Mouse (Mus musculus): ENCODE results near the gene Casq1. TPM values are rescaled to one million over a fixed set of nuclear protein-coding genes. Genes with fewer than 3 reads are reported as not detected.

The Casq1 gene
- polyA plus RNA-seq, 1 experiment from 2014 or later, result 3.8 TPM

DNA sequence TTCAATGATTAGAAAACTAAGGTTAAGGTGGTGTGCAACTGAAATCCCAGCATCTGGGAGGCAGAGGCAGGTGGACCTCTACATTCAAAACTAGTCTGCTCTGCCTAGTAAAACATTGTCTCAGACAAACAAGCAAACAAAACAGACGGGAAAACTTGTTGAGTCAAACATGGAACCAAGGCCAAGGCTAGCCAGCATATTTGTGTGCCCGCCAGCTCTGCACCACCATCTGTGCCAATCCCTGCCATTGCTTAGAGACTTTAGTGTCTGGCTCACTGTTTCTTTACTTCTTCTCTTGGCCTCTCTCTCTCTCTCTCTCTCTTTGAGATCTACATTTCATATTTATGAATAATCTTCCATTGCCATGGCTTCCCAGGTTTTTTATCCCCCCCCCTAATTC lies 8.5 kb upstream of the Casq1 start:
- Histone ChIP-seq H3K36me3 (no peaks in the 10 kb centered on the region), H3K9me3 (replicated peaks) (no peaks in the 10 kb centered on the region), H3K4me3 (replicated peaks) (no peak overlapping the region), H3K27ac (replicated peaks) (no peak overlapping the region), H3K27me3 (replicated peaks) (no peaks in the 10 kb centered on the region), H3K9ac (replicated peaks) (no peak overlapping the region), H3K4me2 (no peak overlapping the region), H3K4me1 (no peaks in the 10 kb centered on the region)
- ATAC-seq (ENCODE audit: low FRiP score), result no peak
- WGBS, result 82% methylated on average over 2 of the region's 2 CpGs

DNA sequence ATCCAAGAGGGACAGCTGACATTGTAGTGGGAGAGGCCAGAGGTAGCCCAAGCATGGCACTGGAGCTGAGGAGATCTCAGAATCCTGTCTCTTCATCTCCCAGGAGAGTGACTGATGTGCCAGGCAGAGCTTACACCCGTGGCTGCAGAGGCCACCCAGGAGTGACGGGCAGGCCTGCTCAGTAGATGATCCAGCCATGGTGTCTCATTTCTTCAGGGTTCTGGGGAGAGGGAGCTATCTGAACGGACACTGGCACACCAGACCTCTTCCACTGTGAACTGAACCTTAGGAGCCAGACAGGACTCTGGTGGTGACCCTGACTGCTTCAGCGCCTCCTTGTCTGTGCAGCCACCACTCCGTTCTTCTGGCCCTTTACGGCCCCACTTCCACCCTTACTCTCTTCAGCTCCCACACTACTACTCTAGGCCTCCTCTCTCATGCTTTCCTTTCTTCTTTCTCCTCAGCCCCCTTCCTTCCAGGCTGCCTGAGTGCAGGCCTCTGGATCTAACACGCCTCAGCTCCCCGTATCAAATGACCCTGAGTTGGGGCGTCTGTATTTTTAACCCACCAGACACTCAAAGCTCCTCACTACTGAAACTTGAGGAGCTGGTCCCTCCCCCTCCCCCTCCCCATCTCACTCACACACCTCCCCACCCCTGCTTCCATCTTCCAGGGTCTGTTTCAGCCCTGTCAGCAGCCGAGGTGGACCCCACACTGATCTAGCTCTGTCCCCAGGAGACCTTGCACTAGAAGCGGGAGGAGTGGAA lies 1.8 kb upstream of the Casq1 start:
- no peaks in the 10 kb centered on the region for H3K36me3 ChIP-seq
- H3K27me3 ChIP-seq (replicated peaks), result no peaks in the 10 kb centered on the region
- H3K4me3 ChIP-seq (replicated peaks), result no peak overlapping the region
- WGBS, result 55% methylated on average over 11 of the region's 11 CpGs
- H3K9ac ChIP-seq (replicated peaks), result no peak overlapping the region
- no peak overlapping the region for H3K4me2 ChIP-seq
- H3K9me3 ChIP-seq (replicated peaks), result no peaks in the 10 kb centered on the region
- H3K4me1 ChIP-seq, result peaks cover 38% of the 10 kb centered on the region
- no peak for ATAC-seq (ENCODE audit: low FRiP score)
- peak overlapping the region; percentile 76; the same call in 1 of the 2 replicates for H3K27ac ChIP-seq (replicated peaks)

DNA sequence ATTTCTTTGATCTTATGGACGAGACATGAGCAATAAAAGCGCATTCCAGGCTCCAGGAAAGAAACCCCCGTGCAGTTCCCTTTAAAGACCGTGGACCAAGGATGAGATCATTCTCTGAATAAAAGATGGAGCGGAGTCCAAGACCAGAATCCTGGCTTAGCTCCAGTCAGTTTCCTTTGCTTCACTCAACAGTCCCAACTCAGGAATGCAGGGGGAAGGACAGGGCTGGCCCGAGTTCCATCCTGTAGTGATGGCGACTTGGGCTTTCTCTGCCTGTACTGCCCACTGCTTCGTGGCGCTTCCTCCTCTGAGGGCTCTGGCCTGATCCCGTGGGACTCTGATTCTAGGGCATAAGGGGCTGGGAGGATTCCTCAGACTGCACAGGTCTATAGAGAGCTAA lies 746 bp upstream of the Casq1 start:
- Histone ChIP-seq H3K9ac (replicated peaks) (no peak overlapping the region), H3K27me3 (replicated peaks) (no peaks in the 10 kb centered on the region), H3K36me3 (no peaks in the 10 kb centered on the region), H3K4me2 (no peak overlapping the region; the same call in 1 of the 2 replicates), H3K9me3 (replicated peaks) (no peaks in the 10 kb centered on the region), H3K27ac (replicated peaks) (peak overlapping the region; percentile 76), H3K4me3 (replicated peaks) (no peak overlapping the region), H3K4me1 (peaks cover 38% of the 10 kb centered on the region)
- 42% methylated on average over 10 of the region's 10 CpGs for WGBS
- peak; percentile 22; the same call in 1 of the 2 replicates for ATAC-seq (ENCODE audit: low FRiP score)

DNA sequence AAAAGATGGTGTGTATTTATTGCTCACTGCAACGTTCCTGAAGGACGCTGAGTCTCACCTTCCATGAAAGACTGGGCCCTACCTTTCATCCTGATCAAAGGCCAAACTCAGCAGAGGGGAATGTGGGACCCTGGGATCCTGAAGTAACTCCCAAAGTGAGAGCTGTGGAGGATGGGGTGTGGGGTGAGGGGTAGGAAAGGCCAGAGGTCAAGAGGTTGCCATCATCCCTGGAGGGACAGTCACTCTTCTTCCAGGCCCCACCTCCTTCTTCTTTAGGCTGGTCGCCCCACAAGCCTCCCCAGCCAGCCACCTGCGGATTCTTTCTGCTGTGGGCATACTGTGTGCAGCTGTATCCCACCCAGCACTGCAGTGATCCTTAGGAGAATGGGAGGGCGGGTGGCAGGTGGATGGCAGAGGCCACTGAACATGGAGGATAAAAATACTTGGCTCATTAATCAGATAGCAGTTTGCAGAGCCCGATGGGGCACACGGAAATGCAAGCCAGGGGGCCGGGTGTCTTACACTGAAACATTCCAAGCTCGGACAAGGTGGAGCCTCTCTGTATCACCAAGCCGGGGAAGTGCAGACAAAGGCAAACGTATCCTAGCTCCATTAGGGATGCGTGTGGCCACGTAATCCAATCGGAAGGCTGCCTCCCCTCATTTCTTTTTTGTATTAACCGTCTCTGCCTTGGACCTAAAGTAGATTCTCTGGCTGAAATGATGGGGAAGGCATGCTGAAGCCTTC lies 1.3 kb downstream of the Casq1 start:
- Histone ChIP-seq H3K27ac (replicated peaks) (no peak overlapping the region), H3K36me3 (no peaks in the 10 kb centered on the region), H3K4me2 (no peak overlapping the region), H3K4me1 (peaks cover 54% of the 10 kb centered on the region), H3K27me3 (replicated peaks) (no peaks in the 10 kb centered on the region), H3K4me3 (replicated peaks) (no peak overlapping the region), H3K9ac (replicated peaks) (no peak overlapping the region), H3K9me3 (replicated peaks) (no peaks in the 10 kb centered on the region)
- 51% methylated on average over 15 of the region's 15 CpGs for WGBS
- no peak; the same call in 1 of the 2 replicates for ATAC-seq (ENCODE audit: low FRiP score)

DNA sequence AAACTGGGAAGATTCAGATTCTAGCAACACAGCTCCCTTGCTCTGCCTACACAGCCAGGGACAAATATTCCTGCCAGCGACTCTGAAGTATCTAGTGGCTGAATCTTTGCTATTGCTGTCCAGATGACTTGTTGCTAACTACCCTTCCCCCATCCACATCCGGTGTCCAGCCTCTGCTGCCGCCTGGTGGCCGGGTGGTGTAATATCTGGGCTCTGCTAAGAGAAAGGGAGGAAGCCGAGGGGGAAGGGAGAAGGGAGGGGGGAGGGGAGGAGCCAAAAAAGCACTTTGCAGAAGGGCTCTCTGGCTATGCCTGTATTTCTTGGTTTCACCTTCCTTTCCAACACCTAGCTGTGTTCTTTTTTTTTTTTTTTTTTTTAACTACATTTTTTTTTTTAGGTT lies 2.5 kb downstream of the Casq1 start:
- WGBS, result 0% methylated on average over 5 of the region's 5 CpGs
- Histone ChIP-seq H3K4me2 (peak overlapping the region; percentile 19), H3K4me3 (replicated peaks) (no peak overlapping the region), H3K9me3 (replicated peaks) (no peaks in the 10 kb centered on the region), H3K9ac (replicated peaks) (no peak overlapping the region), H3K4me1 (peaks cover 54% of the 10 kb centered on the region), H3K27ac (replicated peaks) (peak overlapping the region; percentile 66), H3K27me3 (replicated peaks) (no peaks in the 10 kb centered on the region), H3K36me3 (no peaks in the 10 kb centered on the region)
- peak; percentile 29 for ATAC-seq (ENCODE audit: low FRiP score)

DNA sequence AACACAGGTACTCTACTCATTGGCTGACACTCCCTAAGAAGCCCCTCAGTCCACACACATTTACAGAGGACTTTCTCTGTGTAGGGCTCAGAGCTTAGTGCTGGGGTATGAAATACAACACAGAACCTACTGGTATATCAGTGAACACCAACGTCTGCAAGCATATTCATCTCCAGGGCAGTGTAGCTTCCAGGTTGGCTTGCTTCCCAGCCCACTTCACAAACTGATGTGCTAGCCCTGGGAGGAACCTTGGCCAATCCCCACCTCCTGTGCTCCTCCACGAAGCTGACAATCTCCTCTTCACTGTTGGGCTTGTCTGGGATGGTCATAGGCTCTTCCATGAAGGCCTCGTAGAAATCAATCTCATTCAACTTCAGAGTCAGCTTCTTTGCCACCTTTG lies 4.9 kb downstream of the Casq1 start:
- Histone ChIP-seq H3K9ac (replicated peaks) (no peak overlapping the region), H3K4me1 (peaks cover 32% of the 10 kb centered on the region), H3K36me3 (no peaks in the 10 kb centered on the region), H3K9me3 (replicated peaks) (no peaks in the 10 kb centered on the region), H3K27ac (replicated peaks) (peak overlapping the region; percentile 18; the same call in 1 of the 2 replicates), H3K27me3 (replicated peaks) (no peaks in the 10 kb centered on the region), H3K4me2 (no peak overlapping the region), H3K4me3 (replicated peaks) (no peak overlapping the region)
- WGBS, result 65% methylated on average over 3 of the region's 3 CpGs
- no peak for ATAC-seq (ENCODE audit: low FRiP score)

DNA sequence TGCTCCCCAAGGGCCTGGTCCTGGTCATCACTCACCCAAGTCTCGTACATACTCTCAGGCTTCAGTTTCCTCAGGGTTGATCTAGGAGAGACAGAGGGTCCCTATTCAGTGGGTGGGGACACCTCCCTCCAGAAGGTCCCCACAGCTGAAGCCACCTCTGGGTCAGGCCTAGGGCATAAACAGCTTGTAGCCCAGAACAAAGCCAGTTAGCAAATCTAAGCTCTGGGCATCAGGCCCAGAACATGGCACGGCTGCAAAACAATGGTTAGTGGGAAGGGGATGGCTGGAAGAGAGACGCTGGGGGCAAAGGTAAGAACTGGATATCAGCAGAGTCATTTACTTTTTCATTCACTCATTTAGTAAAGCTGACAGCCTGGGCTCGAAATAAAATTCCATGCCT lies 5.9 kb downstream of the Casq1 start:
- H3K9ac ChIP-seq (replicated peaks), result no peak overlapping the region
- H3K27ac ChIP-seq (replicated peaks), result no peak overlapping the region
- H3K27me3 ChIP-seq (replicated peaks), result no peaks in the 10 kb centered on the region
- H3K4me3 ChIP-seq (replicated peaks), result no peak overlapping the region
- no peak for ATAC-seq (ENCODE audit: low FRiP score)
- no peaks in the 10 kb centered on the region for H3K36me3 ChIP-seq
- H3K4me1 ChIP-seq, result peaks cover 24% of the 10 kb centered on the region
- WGBS, result 50% methylated on average over 4 of the region's 4 CpGs
- H3K9me3 ChIP-seq (replicated peaks), result no peaks in the 10 kb centered on the region
- no peak overlapping the region for H3K4me2 ChIP-seq

DNA sequence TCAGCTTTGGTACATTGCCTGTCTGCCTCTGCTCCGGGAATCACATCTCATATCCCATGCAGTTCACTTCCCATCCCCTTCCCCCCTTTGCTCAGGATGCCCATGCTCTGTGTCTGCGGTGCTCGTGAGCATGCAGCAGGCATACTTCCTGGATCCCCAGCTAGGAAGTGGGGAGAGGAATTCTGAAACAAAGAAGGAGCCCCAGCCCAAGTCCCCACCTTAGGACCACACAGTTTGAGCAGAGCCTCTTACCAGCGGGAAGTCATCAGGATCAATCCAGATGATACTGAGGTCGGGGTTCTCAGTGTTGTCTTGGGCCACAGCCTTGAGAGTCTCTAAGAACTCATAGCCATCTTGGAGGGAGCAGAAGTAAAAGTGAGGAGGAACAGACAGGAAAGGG lies 6.9 kb downstream of the Casq1 start:
- H3K27me3 ChIP-seq (replicated peaks), result no peaks in the 10 kb centered on the region
- no peaks in the 10 kb centered on the region for H3K36me3 ChIP-seq
- no peak overlapping the region for H3K4me3 ChIP-seq (replicated peaks)
- H3K4me2 ChIP-seq, result no peak overlapping the region
- WGBS, result 70% methylated on average over 5 of the region's 5 CpGs
- H3K27ac ChIP-seq (replicated peaks), result no peak overlapping the region
- no peak overlapping the region for H3K9ac ChIP-seq (replicated peaks)
- no peak for ATAC-seq (ENCODE audit: low FRiP score)
- H3K4me1 ChIP-seq, result peaks cover 20% of the 10 kb centered on the region
- H3K9me3 ChIP-seq (replicated peaks), result no peaks in the 10 kb centered on the region

DNA sequence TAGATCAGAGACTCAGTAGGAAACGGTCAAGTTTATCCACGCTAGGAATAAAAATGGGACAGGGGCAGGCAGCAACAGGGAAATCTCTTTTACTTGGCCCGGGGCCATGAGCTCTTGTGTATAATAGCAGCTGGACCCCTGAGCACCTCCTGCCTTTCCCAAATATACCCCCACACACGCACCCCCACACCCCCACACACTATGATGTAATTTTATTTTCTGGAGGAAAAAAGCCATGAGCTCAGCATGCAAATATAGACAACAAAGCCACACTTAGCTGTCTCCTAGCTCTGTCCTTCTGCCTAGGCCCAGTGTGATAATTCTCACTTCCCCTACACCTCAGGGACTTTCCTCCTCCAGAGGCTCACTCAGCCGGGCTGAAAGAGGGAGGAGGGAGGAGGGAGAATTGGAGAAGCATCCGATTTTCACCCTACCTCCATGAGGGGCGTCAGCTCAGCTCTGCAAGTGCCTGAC lies 12.5 kb downstream of the Casq1 start:
- Histone ChIP-seq H3K4me1 (peaks cover 46% of the 10 kb centered on the region), H3K9ac (replicated peaks) (peak overlapping the region; percentile 83)
- 16% methylated on average over 7 of the region's 7 CpGs for WGBS

DNA sequence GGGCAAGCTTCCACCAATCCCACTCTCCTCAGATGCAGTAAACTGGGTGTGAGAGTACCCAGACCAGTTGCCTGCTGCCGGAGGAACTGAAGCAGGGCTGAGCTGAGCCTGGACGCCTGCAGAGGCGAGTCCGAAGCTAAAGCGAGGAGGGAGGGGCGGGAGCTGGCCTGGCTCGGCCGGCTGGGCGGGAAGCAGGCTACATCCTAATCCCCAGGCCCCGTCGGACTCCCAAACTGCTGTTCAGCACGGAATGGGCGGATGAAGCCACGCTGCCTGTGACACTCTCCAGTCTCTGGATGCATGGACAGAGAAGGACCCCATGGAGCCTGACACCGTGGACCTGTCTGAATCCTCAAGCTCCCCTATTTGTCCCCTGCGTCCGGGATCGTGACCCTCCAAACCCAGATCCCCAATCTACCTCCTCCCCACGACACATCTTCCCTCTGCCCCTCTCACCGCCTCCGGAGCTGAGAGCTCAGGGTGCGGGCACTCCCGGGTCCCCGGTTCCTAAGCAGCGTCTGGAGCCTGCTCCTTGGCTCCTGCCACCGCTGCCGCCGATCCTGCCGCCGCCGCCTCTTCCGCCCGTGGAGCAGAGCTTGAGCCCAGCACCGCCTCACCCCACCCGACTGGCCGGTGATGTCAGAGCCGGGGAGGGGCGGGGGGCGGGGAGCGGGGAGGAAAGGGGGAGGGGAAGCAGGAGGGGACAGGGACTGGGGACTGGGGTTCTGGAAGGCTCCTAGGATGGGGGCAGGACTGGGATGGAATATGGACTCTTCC lies 13.3 kb downstream of the Casq1 start, which contains the start of gene Pea15a:
Gene Pea15a (minus strand): TSS at position 664 of the 777 bp plus-strand sequence.
- no peaks in the 10 kb centered on the region for H3K36me3 ChIP-seq
- H3K4me2 ChIP-seq, result peak within 1 kb of the TSS; percentile 76
- ATAC-seq (ENCODE audit: low FRiP score), result peak; percentile 84
- H3K27ac ChIP-seq (replicated peaks), result peak within 1 kb of the TSS; percentile 93
- H3K4me1 ChIP-seq, result peaks cover 55% of the 10 kb centered on the region
- H3K9ac ChIP-seq (replicated peaks), result peak within 1 kb of the TSS; percentile 83
- no peaks in the 10 kb centered on the region for H3K9me3 ChIP-seq (replicated peaks)
- WGBS, result 1% methylated on average over 36 of the region's 40 CpGs
- H3K4me3 ChIP-seq (replicated peaks), result peak within 1 kb of the TSS; percentile 80
- no peaks in the 10 kb centered on the region for H3K27me3 ChIP-seq (replicated peaks)

More for the DNA sequence above, 12.5 kb downstream of the Casq1 start:
- ATAC-seq (ENCODE audit: low FRiP score), result peak; percentile 9; the same call in 1 of the 2 replicates
- H3K27me3 ChIP-seq (replicated peaks), result no peaks in the 10 kb centered on the region
- peak overlapping the region; percentile 93 for H3K27ac ChIP-seq (replicated peaks)
- H3K36me3 ChIP-seq, result no peaks in the 10 kb centered on the region
- peak overlapping the region; percentile 80 for H3K4me3 ChIP-seq (replicated peaks)
- no peaks in the 10 kb centered on the region for H3K9me3 ChIP-seq (replicated peaks)
- H3K4me2 ChIP-seq, result peak overlapping the region; percentile 76

DNA sequence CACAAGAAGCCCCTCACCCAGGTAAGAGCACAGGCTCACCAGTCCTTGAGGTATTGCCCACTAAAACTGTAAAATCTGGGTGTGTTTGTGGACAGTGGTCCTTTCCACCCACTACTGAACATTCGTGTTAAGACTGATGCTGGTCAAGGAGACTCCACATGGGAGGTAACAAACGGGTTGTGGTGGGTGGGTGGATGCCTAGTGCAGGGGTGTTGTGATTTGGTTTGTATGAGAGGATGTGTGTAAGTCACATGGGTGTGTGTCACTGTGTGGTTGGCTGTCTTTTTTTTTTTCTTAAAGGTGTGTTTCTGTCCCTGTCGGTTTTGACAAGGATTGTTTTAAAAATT lies 14.0 kb downstream of the Casq1 start:
- H3K4me1 ChIP-seq, result peaks cover 61% of the 10 kb centered on the region
- no peaks in the 10 kb centered on the region for H3K9me3 ChIP-seq (replicated peaks)
- H3K4me3 ChIP-seq (replicated peaks), result peak overlapping the region; percentile 80
- H3K4me2 ChIP-seq, result peak overlapping the region; percentile 76
- H3K27ac ChIP-seq (replicated peaks), result peak overlapping the region; percentile 93
- peak overlapping the region; percentile 83 for H3K9ac ChIP-seq (replicated peaks)
- 2% methylated on average over 3 of the region's 3 CpGs for WGBS
- ATAC-seq (ENCODE audit: low FRiP score), result peak; percentile 23
- H3K36me3 ChIP-seq, result no peaks in the 10 kb centered on the region
- H3K27me3 ChIP-seq (replicated peaks), result no peaks in the 10 kb centered on the region

All from neural tube, embryonic 15.5 days (tissue).